Mouse (Mus musculus): ENCODE data around the gene Xpa. TPM values are rescaled to one million over a fixed set of nuclear protein-coding genes. Genes with fewer than 3 reads are reported as not detected.

Gene Xpa
- polyA plus RNA-seq, 1 experiment from 2014 or later, result 29.0 TPM

DNA sequence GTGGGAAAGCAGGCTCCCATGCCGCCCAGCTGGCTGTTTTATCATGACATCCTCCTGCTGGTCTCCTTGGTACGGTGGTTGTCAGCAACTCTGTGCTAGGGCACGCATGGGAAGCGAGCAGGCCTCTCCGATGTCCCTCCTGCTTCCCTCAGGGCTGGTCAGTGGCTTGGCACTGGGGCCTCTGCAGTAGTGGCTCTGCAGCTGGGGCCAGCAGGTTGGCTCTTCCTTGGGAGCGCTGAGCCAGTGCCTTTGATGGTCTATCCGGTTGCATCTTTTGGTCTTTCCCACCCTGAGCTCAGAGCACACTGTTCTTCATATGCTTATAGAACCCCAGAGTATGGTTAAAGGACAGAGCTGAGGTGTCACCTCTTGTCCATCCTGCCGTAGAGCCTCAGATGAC lies 86.0 kb downstream of the Xpa start:
- 89% methylated on average over 8 of the region's 8 CpGs for WGBS
- H3K27ac ChIP-seq (ENCODE audit: low read depth, low read length), result no peak overlapping the region

More for the DNA sequence above, 86.0 kb downstream of the Xpa start:
- no peak for TF ChIP-seq CTCF (IDR thresholded peaks at IDR 0.05; ENCODE audit: low read depth)
- no peaks in the 10 kb centered on the region for H3K27me3 ChIP-seq (replicated peaks; ENCODE audit: control insufficient read depth, insufficient read depth, low read length)
- no peak overlapping the region for H3K4me2 ChIP-seq (replicated peaks; ENCODE audit: low read depth)
- H3K36me3 ChIP-seq (ENCODE audit: control insufficient read depth, insufficient read depth), result peaks cover 16% of the 10 kb centered on the region; the same call in 1 of the 2 replicates
- no peak overlapping the region for H3K9ac ChIP-seq (ENCODE audit: low read depth, low read length)
- H3K4me1 ChIP-seq (replicated peaks; ENCODE audit: control insufficient read depth, insufficient read depth, low read length), result no peaks in the 10 kb centered on the region
- no peak for ATAC-seq
- H3K9me3 ChIP-seq (ENCODE audit: control insufficient read depth), result no peaks in the 10 kb centered on the region
- H3K4me3 ChIP-seq (ENCODE audit: low read depth, low read length), result no peak overlapping the region

Other genes with a start within 250 kb of the Xpa start
- gene Tdrd7, start 231.0 kb downstream of the Xpa start, polyA plus RNA-seq (2015; fragmentation: Nextera tagmentation; extraction: Ambion mirVana), result 43.3 and 47.8 TPM in 2 replicates
- gene Tmod1, start 157.4 kb downstream of the Xpa start, polyA plus RNA-seq (2015; fragmentation: Nextera tagmentation; extraction: Ambion mirVana), result 4.7 and 5.2 TPM in 2 replicates
- 21.1 and 21.7 TPM in 2 replicates for gene Ncbp1, start 57.7 kb downstream of the Xpa start, polyA plus RNA-seq (2015; fragmentation: Nextera tagmentation; extraction: Ambion mirVana)
- 10.4 and 13.9 TPM in 2 replicates for gene Tstd2, start 57.6 kb downstream of the Xpa start, polyA plus RNA-seq (2015; fragmentation: Nextera tagmentation; extraction: Ambion mirVana)
- not detected in 2 replicates for gene Foxe1, start 147.3 kb upstream of the Xpa start, polyA plus RNA-seq (2015; fragmentation: Nextera tagmentation; extraction: Ambion mirVana)
- gene Trmo, start 193.1 kb upstream of the Xpa start, polyA plus RNA-seq (2015; fragmentation: Nextera tagmentation; extraction: Ambion mirVana), result 5.9 and 7.0 TPM in 2 replicates
- 0.21 and 0.22 TPM in 2 replicates for gene Hemgn, start 217.2 kb upstream of the Xpa start, polyA plus RNA-seq (2015; fragmentation: Nextera tagmentation; extraction: Ambion mirVana)

Measured in intestine, postnatal 0 days (tissue).